Mouse (Mus musculus): ENCODE measurements around the gene Olfm2.

- TF ChIP-seq CTCF (IDR thresholded peaks at IDR 0.05; ENCODE audit: borderline replicate concordance, control insufficient read depth, extremely low read depth, insufficient read depth, low read length, poor library complexity), result no peak
- TF ChIP-seq POLR2A (IDR thresholded peaks at IDR 0.05; ENCODE audit: control insufficient read depth, extremely low read depth, insufficient read depth, low read length, poor library complexity), result no peak
Measured at GRCm38 (mm10) chr9:20689913-20690312, 56.2 kb downstream of the Olfm2 start.

Data from thymus, adult 2 months (tissue).